Mouse (Mus musculus) MEL-GATA-1-ER (cell line): Measurements from ENCODE around the gene Aif1.
"Not testable (repeated sequence)": the region's sequence is repeated elsewhere in the genome, so short reads cannot be mapped to it uniquely, and the experiment has no call there.

Experiments
- DNase-seq: peaks from one replicate; pipeline ENCODE4 v3.0.0-alpha.2; 2012; ENCODE audit warnings: low read depth; ENCODE audit errors: extremely low read depth

Gene Aif1

DNA sequence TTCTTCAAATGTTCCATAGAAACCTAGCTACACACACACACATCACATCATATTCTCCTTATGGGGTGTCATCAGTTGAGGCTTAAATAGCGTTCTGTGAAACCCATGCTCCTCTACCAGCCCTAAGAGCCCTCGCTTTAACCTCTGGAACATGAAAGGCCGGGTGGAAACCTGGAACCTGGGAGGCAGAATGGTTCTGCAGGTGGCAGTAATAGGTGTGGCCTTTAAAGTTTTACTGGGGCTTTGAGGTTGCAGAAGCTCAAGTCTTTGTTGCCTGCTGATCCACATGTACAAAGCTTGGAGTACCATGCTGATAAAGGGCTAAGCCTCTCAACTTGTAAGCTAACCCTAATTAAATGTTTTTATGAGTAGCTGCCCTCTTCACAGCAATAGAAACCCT is 28.5 kb downstream of the Aif1 start:
- no peak for DNase-seq

DNA sequence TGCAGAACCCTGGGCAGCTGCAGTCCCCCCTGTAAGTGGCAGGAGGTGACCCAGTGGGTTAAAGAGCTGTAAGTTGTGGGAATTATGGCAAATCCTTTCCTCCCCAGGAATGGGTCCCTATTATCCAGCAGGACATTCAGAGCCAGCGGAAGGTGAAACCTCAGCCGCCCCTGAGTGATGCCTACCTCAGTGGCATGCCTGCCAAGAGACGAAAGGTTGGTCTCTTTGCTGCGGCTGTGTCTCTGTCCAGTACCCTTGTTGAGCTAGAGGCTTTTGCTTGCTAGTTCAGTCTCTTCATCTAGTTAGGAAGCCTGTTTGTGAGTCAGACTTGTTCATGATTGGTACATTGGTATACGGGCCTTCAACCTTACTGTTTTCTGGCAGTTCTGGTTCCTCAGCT is 29.7 kb downstream of the Aif1 start:
- DNase-seq = no peak

DNA sequence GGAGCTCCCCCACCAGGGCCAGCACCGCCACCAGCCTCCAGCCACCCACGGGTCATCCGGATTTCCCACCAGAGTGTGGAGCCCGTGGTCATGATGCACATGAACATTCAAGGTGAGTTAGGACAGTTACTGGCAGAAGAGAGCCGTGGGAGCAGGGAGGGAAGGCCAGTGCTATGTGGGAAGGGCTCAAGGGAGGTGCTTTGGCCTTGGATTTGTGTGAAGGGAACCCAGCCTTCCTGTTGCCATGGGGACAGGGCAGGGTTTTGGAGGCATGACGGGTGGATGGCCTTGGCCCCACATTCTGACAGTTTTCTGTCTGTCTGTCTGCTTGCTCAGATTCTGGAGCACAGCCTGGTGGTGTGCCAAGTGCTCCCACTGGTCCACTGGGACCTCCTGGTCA is 33.9 kb downstream of the Aif1 start:
- DNase-seq = no peak

DNA sequence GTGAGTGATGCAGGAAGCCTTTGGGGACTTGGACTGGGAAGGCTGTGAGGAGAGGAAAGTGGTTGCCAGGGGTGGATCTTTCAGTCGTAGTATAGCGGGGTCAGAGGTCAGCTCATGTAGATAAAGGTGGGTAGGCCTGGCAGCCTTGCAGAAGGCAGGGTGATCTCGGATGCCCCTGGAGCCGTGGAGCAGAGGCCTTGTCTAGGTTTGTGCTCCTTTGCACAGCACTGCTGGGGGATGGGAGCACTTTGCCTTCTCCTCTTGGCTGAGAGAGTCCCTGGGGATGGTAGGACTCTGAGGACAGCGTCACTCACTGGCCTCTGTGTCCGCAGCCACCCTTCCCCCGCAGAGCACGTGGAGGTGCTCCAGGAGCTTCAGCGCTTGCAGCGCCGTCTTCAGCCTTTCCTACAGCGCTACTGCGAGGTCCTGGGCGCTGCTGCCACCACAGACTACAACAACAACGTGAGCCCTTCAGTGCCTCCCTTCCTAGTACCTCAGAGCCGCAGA is 35.3 kb downstream of the Aif1 start:
- no peak for DNase-seq

DNA sequence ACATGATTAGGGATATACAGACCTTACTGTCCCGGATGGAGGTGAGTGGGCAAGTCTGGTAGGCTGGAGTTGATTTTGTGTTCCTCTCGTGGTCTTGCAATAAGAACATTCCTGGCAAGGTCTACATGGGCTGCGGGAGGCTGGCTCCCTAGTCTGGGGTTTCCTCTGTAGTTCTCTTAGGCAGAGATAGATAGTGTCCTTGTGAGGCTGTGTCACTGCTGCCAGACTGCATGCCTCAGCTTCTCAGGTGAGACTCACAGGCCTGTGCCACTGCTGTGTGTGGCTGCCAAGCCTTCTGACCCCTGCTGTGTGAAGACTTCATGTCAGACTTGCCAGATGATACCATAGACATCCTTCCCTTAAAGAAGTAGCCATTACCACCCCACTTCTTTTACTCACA is 36.6 kb downstream of the Aif1 start:
- no peak for DNase-seq

DNA sequence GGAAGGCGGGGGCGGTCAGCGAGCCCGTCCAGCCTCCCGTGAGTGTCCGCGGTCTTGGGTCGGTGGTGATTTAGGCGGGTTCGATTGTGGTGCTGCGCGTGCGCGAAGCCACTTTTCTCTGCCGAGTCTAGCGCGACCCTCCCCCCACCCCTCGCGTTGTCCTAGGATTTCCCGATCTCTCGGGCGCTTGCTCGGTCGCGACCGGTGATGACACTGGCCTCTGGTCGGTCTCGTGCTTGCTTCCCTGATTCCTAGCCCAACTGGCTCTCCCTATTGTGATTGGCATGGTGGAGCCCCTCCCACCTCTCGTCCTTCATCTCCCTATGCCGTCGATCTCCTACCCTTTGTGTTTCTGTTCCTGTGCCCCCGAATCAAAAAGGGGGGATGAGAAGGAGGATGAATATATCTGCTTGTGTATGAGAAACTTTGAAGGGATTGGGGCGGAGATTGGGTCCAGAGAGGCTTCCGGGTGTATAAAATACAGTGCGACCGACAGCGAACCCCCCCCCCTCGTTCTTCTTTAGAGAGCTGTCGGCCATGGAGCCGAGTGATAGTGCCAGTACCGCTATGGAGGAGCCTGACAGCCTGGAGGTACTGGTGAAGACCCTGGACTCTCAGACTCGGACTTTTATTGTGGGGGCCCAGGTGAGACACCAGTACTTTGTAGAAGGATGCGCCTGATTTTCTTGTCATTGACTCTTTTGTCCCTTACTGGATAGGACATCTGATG is 40.1 kb downstream of the Aif1 start:
- peak; percentile 27 for DNase-seq

DNA sequence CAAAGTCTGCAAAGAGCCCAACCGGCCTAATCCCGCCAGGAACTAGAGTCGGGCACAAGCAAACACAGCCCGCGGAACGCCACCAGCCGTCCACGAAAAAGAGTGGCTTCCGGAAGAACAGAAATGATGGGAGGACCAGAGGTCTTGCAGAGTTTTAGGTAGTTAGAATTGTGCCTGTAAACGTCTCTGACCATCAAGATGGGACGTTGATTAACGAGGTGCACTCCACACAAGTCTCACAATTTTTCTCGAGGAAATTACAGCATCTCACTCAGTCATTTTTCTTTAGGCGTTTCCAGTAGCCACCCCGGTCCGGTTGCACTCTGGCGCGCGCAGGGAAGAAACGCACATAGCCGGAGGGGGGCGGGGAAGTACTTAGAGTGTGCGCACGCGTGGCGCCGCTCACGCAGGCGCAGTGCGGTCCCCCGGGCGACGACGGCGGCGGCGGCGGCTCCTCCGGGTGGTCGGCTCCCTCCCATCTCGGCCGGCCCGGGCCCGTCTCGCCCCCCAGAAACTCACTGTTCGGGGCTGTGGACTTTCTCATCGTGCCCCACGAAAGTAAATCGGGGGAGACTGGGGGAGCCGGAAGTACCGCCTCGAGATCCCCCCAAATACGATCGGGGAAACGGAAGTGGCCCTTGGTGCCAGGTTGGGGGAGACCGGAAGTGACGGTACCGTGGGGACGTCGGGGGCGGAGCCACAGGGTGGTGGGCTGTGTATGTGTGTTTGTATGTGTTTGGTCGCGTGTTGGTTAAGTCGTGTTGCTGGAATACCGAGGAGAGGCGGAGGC is 40.9 kb downstream of the Aif1 start, which contains the start of gene Bag6:
TSS of gene Bag6 (plus strand) at position 378 of the 790 bp plus-strand sequence.
- DNase-seq = peak; percentile 67

DNA sequence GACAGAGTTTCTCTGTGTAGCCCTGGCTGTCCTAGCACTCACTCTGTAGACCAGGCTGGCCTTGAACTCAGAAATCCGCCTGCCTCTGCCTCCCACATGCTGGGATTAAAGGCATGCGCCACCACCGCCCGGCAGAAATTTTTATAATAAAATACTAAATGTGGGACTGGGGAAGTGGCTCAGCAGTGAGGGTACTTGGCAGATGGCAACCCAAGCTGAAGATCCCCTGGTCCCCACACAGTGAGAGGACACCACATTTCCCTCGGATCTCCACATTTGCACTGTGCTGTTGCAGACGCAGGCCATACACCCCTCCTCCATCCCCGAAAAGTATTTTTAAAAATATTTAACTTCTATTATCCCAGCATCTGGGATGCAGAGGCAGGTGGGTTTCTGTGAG is 42.4 kb downstream of the Aif1 start:
- DNase-seq = no peak

DNA sequence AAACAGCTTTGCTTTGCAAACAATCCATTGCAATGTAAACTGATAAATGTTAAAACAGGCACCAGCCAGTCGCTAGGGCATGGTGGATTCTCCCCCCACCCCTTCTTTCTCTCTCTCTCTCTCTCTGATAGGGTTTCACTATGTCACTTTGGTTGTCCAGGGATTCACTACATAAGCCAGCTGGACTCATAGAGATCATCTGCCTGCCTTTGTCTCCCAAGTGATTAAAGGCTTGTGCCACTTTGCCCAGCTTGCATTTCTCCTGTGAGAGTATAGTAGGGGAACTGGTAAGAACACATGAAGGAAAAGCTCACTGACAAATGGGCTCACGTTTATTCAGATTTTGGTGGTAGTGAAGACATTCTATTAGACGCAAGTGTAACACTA is 43.7 kb downstream of the Aif1 start:
- DNase-seq = no peak

DNA sequence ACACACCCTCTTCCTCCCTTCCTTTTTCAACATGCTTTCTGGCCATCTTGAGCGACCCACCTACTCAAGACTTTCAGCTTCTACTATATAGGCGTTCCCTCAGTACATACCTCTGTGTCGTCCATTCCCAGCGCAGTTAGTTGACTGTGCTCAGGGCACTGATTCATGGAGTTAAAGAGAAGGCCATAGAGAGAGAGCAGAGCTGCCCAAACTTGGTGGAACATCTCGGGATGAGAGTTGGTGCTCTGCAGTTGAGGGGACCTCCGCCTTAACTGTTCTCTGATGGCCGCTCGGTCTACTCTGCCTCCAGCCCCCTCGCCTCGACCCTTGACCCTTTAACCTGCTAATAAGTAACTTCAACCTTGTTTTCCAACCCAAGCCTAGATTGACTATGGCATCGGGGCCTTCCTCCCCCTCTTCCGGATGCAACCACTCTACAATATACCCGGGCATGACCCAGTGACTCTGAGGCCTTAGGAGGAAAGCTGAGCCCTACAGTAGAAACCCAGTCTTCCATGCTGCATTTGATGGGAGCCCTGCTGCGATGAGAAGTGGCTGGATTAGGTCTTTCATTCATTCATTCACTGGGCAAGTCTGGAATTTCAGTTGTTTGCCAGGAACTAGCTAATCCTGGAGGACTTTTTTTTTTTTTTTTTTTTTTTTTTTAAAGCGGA is 44.2 kb downstream of the Aif1 start, which contains the start of gene Apom:
TSS of gene Apom (minus strand) at position 551 of the 674 bp plus-strand sequence.
- no peak for DNase-seq

DNA sequence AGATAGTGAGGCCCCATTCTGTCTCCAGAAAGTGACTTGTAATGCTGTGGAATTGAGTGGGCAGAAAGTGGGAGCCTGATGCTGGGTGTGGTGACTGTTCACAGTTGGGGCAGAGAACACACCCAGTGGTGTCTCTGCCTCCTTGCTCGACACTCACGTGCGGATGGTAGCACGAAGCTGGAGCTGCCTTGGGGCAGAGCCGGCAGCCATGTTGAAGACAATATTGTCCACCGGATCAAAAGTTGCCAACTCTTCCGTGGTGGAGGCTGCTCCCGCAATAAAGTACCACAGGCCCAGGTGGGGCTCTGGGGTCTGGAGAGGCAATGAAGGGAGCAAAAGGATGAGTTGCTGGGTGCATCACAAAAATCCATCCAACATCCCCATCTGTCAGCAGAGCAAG is 44.8 kb downstream of the Aif1 start:
- DNase-seq = no peak

DNA sequence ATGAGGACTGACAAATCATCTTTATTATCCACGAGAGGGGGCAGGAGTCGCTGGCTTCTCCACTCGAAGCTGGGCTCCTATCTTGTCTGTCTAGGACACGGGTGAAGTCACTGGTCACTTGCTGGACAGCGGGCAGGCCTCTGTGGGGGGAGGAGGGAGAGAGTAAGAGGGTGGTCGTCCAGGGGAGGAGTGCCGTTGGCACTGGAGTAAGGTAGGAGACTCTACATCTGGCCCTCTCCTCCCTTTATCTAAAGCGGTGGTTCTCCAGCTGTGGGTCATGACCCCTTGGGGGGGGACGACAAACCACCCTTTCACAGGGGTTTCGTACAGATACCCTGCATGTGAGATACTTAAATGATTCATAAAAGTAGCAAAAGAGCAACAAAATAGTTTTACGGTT is 46.9 kb downstream of the Aif1 start:
- DNase-seq = no peak

DNA sequence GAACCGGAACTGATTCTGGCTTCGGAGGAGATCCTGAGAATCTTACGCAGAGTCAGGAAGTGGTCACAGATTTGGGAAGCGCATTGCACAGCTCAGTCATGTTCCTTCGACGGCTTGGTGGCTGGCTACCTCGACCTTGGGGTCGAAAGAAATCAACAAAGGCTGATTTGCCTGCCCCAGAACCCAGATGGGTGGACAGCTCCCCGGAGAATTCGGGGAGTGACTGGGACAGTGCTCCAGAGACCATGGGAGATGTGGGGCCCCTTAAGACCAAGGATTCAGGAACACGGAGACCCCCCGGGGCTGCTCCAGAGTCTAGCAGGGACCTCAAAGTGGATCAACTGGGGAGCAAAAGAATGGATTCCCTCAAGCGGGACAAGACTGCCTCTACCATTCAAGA is 48.9 kb downstream of the Aif1 start:
- no peak for DNase-seq

DNA sequence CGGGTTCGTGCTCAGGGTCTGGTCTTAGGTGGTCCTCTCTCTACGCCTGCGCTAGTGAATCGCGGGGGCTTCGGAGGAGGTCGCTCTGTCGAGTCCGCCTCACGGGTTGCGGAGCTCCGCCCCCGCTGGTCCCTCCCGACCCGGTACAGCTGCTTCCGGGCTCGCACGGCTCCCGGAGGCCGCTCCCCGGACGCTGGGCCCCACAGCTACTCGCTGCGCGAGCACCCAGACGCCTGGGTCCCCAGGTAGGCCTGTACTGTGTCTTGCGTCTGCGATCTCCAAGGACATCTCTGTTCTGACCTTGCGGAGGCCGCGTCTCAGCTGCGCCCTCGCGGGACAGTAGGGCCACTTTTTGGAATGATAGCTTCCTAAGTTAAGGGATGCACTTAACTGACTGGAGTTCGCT is 49.7 kb downstream of the Aif1 start, which contains the start of gene D17H6S53E:
TSS of gene D17H6S53E (plus strand) at position 168 of the 406 bp plus-strand sequence.
- no peak for DNase-seq

DNA sequence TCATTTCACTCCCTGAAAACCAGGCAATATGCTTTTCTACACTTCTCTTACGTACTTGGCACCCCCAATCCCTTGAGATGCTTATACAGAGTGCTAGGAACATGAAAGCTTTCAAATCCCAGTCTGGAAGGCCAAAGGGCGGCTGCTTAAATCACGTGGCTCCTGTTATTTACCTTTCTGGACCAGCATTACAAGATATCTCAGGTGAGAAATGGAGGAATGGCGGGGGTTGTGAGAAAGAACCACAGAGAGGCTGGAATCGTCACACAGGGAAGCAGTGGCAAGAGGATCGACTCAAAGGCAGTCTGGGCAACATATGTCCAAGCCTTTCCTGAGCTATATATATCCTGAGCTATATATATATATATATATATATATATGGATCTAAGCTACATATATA is 50.3 kb downstream of the Aif1 start:
- no peak for DNase-seq

DNA sequence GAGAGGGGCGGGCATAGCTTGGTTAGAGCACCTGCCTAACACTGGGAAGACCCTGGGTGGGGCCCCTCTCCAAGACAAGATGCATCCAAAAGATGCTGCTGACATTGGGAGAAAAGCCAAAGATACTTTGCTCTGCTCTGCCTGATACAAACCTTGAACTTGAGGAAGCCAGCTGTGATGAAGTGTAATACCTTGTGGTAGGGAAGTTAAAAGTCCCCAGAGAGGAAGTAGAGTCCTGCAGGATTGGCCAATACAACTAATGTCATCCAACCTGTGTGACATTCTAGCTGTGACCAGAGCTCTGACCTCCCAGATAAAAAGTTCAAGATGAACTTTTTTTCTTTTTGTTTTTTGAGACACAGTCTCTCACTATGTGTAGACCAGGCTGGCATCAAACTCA is 50.8 kb downstream of the Aif1 start:
- no peak for DNase-seq

DNA sequence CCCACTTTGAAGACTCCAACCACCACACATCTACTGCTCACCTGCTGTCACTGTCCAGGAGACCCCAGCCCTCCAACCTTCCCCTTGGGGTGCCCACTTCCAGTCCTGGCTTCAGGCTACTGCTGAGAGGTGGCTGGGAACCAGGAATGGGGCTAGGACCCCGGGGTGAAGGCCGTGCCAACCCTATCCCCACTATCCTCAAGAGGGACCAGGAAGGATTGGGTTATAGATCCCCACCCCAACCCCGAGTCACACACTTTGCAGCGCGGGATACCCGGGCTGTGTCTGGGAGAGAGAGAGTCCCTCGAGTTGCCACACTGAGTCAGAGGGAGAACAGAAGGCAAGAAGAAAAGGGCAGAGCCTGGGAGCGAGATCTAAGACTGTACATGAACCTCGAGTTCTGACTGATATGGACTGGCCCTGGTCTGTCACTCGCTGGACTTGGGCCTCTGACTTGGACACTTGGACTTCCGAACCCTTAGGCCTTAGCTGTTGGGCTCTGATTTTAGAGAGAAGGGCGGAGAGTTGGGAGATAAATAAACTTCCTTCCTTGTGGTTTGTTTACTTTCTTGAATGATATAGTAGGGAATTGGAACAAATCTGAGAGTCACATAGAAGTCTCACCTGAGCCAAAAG is 51.5 kb downstream of the Aif1 start:
- not testable (repeated sequence) for DNase-seq

DNA sequence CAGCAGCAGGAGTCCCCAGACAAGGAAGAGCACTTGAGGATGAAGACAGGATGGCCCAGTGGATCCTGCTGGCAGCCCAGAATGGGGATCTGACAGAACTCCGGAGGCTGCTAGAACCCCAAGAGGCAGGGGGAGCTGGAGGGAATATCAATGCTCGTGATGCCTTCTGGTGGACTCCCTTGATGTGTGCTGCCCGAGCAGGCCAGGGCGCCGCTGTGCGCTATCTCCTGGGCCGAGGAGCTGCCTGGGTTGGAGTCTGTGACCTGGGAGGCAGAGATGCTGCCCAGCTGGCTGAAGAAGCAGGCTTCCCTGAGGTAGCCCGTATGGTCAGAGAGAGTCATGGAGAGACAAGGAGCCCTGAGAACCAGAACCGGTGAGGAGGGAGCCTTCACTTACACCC is 52.6 kb downstream of the Aif1 start:
- DNase-seq = not testable (repeated sequence)

DNA sequence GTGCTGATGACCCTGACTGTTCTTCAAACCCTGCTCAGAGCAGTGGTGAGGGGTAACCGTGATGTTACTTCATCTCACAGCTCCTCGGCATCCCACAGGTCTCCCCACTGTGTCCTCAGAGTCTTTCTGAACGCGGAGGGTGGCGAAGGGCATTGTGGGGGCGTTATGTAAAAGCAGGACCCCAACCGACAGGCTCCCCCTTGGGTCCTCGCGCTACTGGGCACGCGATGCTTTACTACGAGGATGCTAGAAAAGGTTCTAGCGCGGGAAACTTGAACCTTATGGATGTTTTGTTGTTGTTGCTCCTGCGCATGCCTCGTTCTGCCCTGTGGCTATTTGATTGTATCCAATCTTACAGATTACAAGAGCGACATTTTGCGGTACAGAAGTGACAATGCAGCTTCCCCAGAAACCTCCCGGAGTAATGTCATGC is 54.0 kb downstream of the Aif1 start, which contains the start of gene Csnk2b:
TSS of gene Csnk2b (minus strand) at position 183 of the 433 bp plus-strand sequence.
- peak; percentile 25 for DNase-seq

DNA sequence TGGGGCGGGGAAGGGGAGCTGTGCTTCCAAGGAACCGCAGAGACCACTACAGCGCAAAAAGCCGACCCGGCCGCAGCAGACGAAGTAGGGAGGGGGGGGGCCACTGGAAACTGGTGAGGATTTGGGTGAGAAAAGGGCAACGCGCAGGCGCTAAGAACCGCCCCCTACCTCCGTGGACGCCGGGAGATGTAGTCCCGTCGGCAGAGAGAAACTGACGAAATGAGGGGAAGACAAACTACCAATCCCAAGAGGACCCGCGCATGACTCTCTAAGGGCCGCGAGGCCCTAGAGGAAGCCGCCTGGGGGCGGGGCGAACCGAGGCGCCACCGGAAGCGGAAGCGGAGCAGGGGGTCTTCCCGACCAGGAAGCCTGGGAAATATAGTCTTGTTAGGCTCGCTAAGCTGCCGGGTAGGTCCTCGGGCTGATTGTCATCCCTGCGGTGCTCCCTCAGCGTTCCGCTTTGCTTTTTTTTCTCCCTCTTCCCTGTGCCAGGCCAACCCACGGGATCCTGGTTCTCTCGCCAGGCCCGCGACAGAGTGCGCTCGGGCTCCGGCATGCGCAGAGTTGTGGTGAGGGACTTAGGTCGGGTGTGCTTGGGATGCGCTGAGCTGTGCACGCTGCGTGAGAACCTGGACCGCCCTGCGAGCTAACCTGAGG is 54.6 kb downstream of the Aif1 start, which contains the start of gene Gpank1:
TSS of gene Gpank1 (plus strand) at position 313 of the 657 bp plus-strand sequence.
- DNase-seq = peak; percentile 87
